ENCODE assay signal across 8 mouse cellular contexts in the genomic region with DNA sequence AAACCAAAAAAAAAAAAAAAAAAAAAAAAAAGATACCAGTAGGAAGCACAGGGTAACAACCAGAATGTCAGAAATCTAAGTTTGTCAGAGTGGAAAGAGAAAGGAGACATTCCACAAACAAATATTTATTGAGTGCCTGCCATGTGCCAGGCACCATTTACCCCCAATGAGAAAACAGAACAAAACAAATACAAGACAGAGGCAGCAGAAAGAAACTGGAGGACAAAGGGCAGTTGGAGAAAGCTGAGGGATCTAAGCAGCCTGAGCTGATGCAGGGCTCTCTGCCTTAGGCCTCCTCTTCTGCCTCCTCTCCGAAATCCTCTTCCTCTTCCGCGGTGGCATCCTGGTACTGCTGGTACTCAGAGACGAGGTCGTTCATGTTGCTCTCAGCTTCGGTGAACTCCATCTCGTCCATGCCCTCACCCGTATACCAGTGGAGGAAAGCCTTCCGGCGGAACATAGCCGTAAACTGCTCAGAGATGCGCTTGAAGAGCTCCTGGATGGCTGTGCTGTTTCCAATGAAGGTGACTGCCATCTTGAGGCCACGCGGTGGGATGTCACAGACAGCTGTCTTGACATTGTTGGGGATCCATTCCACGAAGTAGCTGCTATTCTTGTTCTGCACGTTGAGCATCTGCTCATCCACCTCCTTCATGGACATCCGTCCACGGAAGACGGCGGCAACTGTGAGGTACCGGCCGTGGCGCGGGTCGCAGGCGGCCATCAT. TPM values are rescaled to one million over a fixed set of nuclear protein-coding genes. Genes with fewer than 3 reads are reported as not detected.
A peak's percentile ranks its signal among the peaks of the same experiment; 100 is the strongest.
DNase-seq lines count a peak whose midpoint lies in the region; ATAC-seq and TF ChIP-seq lines count a peak whose summit lies in the region.

No protein-coding gene starts in this region.

- H3K9ac ChIP-seq in kidney, postnatal 0 days (ENCODE audit: low read depth, low read length): 0 out of 2 replicates have a peak overlapping the region, but pooled peaks have one; percentile 1
- H3K9ac ChIP-seq in limb, embryonic 11.5 days (ENCODE audit: low read length): no peak overlapping the region; the same call in 1 of the 2 replicates
- peak overlapping the region; percentile 16; the same call in 1 of the 2 replicates for H3K9ac ChIP-seq in stomach, embryonic 15.5 days

- H3K27me3 ChIP-seq in kidney, postnatal 0 days (ENCODE audit: insufficient read depth, low read length): no peaks in the 10 kb centered on the region
- H3K27me3 ChIP-seq in forebrain, embryonic 10.5 days (ENCODE audit: poor library complexity, severe bottlenecking): no peaks in the 10 kb centered on the region
- no peaks in the 10 kb centered on the region for H3K27me3 ChIP-seq in limb, embryonic 11.5 days (ENCODE audit: control insufficient read depth, insufficient read depth, low read length)
- no peaks in the 10 kb centered on the region for H3K27me3 ChIP-seq in stomach, embryonic 15.5 days (replicated peaks)

- peak overlapping the region; percentile 83 for H3K4me2 ChIP-seq in kidney, postnatal 0 days (ENCODE audit: low read length)
- peak overlapping the region; percentile 73 for H3K4me2 ChIP-seq in limb, embryonic 11.5 days (ENCODE audit: low read depth, severe bottlenecking)
- peak overlapping the region; percentile 81 for H3K4me2 ChIP-seq in stomach, embryonic 15.5 days

- no peak for ATAC-seq in kidney, postnatal 0 days (replicated peaks; ENCODE audit: low FRiP score, low read depth)
- no peak for ATAC-seq in limb, embryonic 11.5 days (ENCODE audit: insufficient number of reproducible peaks, low FRiP score, low TSS enrichment, low read depth)
- ATAC-seq in stomach, embryonic 15.5 days (ENCODE audit: insufficient read depth, low FRiP score, low read depth): no peak
- no peak for ATAC-seq in activated CD4-positive, CD25-positive, alpha-beta regulatory T cell, adult 4 months

- WGBS in kidney, postnatal 0 days: 57% methylated on average over 26 of the region's 26 CpGs
- WGBS in forebrain, embryonic 10.5 days: 84% methylated on average over 26 of the region's 26 CpGs
- WGBS in limb, embryonic 11.5 days: 76% methylated on average over 26 of the region's 26 CpGs
- 73% methylated on average over 26 of the region's 26 CpGs for WGBS in stomach, embryonic 15.5 days

- H3K36me3 ChIP-seq in kidney, postnatal 0 days (ENCODE audit: insufficient read depth, low read length): peaks cover 31% of the 10 kb centered on the region
- H3K36me3 ChIP-seq in forebrain, embryonic 10.5 days (replicated peaks): peaks cover 71% of the 10 kb centered on the region
- peaks cover 29% of the 10 kb centered on the region for H3K36me3 ChIP-seq in limb, embryonic 11.5 days (ENCODE audit: control insufficient read depth, insufficient read depth, low read length)
- peaks cover 32% of the 10 kb centered on the region for H3K36me3 ChIP-seq in stomach, embryonic 15.5 days

- no peak overlapping the region for H3K27ac ChIP-seq in kidney, postnatal 0 days
- no peak overlapping the region for H3K27ac ChIP-seq in forebrain, embryonic 10.5 days
- H3K27ac ChIP-seq in limb, embryonic 11.5 days (replicated peaks; ENCODE audit: low read depth, low read length): no peak overlapping the region
- no peak overlapping the region; the same call in 1 of the 2 replicates for H3K27ac ChIP-seq in stomach, embryonic 15.5 days

- peak; percentile 29; the same call in 1 of the 2 replicates for TF ChIP-seq CTCF in kidney, postnatal 0 days (IDR thresholded peaks at IDR 0.05; ENCODE audit: low read depth)

- H3K9me3 ChIP-seq in kidney, postnatal 0 days (replicated peaks; ENCODE audit: low read length): no peaks in the 10 kb centered on the region
- no peaks in the 10 kb centered on the region for H3K9me3 ChIP-seq in forebrain, embryonic 10.5 days
- H3K9me3 ChIP-seq in limb, embryonic 11.5 days (ENCODE audit: control insufficient read depth, low read length): no peaks in the 10 kb centered on the region
- H3K9me3 ChIP-seq in stomach, embryonic 15.5 days: no peaks in the 10 kb centered on the region

- 0 out of 2 replicates have a peak overlapping the region, but pooled peaks have one; percentile 76 for H3K4me3 ChIP-seq in kidney, postnatal 0 days (replicated peaks; ENCODE audit: low read depth, low read length)
- H3K4me3 ChIP-seq in forebrain, embryonic 10.5 days: peak overlapping the region; percentile 90
- peak overlapping the region; percentile 60 for H3K4me3 ChIP-seq in limb, embryonic 11.5 days (ENCODE audit: low read depth, low read length)
- peak overlapping the region; percentile 67 for H3K4me3 ChIP-seq in stomach, embryonic 15.5 days (replicated peaks)

- H3K4me1 ChIP-seq in kidney, postnatal 0 days (replicated peaks; ENCODE audit: insufficient read depth, low read length): peaks cover 13% of the 10 kb centered on the region
- H3K4me1 ChIP-seq in forebrain, embryonic 10.5 days: peaks cover 51% of the 10 kb centered on the region
- H3K4me1 ChIP-seq in limb, embryonic 11.5 days (ENCODE audit: control insufficient read depth, insufficient read depth, low read length): peaks cover 21% of the 10 kb centered on the region
- H3K4me1 ChIP-seq in stomach, embryonic 15.5 days: peaks cover 36% of the 10 kb centered on the region

- DNase-seq in kidney, postnatal 0 days (ENCODE audit: low spot score): no peak
- no peak for DNase-seq in kidney, adult 11 months
- peak; percentile 34 for DNase-seq in NIH3T3 (ENCODE audit: low read depth)
- DNase-seq in forebrain, embryonic 10.5 days (ENCODE audit: extremely low spot score, low spot score): no peak
- no peak for DNase-seq in limb, embryonic 11.5 days (ENCODE audit: low spot score)
- DNase-seq in cerebellum, postnatal 4 days (ENCODE audit: low spot score in 2 of 2): no peak

RNA-seq across cellular contexts. Expression of a gene that starts 3.2 kb away (rescaled TPM):
- polyA plus RNA-seq in kidney, postnatal 0 days (2015; fragmentation: Nextera tagmentation; extraction: Ambion mirVana): 503 and 575 TPM in 2 replicates
- 1,607 and 1,608 TPM in 2 replicates for polyA plus RNA-seq in forebrain, embryonic 10.5 days (2016; fragmentation: Nextera tagmentation; extraction: Ambion mirVana)
- 1,416 and 1,443 TPM in 2 replicates for polyA plus RNA-seq in limb, embryonic 11.5 days (2014; fragmentation: Nextera tagmentation; extraction: Ambion mirVana)
- 762 and 772 TPM in 2 replicates for polyA plus RNA-seq in stomach, embryonic 15.5 days (2015; fragmentation: Nextera tagmentation; extraction: Ambion mirVana)
- 100 to 1,000 TPM; 410 to 652 TPM for polyA plus RNA-seq in activated CD4-positive, CD25-positive, alpha-beta regulatory T cell, adult 4 months (2017; shearing (Covaris generic))

RNA-seq across cellular contexts. Expression of a gene that starts 6.5 kb away (rescaled TPM):
- 5.4 and 5.6 TPM in 2 replicates for polyA plus RNA-seq in kidney, postnatal 0 days (2015; fragmentation: Nextera tagmentation; extraction: Ambion mirVana)
- 26.9 and 29.3 TPM in 2 replicates for polyA plus RNA-seq in forebrain, embryonic 10.5 days (2016; fragmentation: Nextera tagmentation; extraction: Ambion mirVana)
- 20.7 and 23.5 TPM in 2 replicates for polyA plus RNA-seq in limb, embryonic 11.5 days (2014; fragmentation: Nextera tagmentation; extraction: Ambion mirVana)
- polyA plus RNA-seq in stomach, embryonic 15.5 days (2015; fragmentation: Nextera tagmentation; extraction: Ambion mirVana): 15.2 and 19.7 TPM in 2 replicates
- polyA plus RNA-seq in activated CD4-positive, CD25-positive, alpha-beta regulatory T cell, adult 4 months (2017; shearing (Covaris generic)): 1 to 10 TPM; 4.1 to 6.4 TPM

RNA-seq across cellular contexts. Expression of a gene that starts 11.8 kb away (rescaled TPM):
- 52.2 and 54.5 TPM in 2 replicates for polyA plus RNA-seq in kidney, postnatal 0 days (2015; fragmentation: Nextera tagmentation; extraction: Ambion mirVana)
- polyA plus RNA-seq in forebrain, embryonic 10.5 days (2016; fragmentation: Nextera tagmentation; extraction: Ambion mirVana): 49.7 and 51.6 TPM in 2 replicates
- 47.1 and 47.8 TPM in 2 replicates for polyA plus RNA-seq in limb, embryonic 11.5 days (2014; fragmentation: Nextera tagmentation; extraction: Ambion mirVana)
- polyA plus RNA-seq in stomach, embryonic 15.5 days (2015; fragmentation: Nextera tagmentation; extraction: Ambion mirVana): 45.3 and 46.0 TPM in 2 replicates
- polyA plus RNA-seq in activated CD4-positive, CD25-positive, alpha-beta regulatory T cell, adult 4 months (2017; shearing (Covaris generic)): 10 to 100 TPM; 19.9 to 22.9 TPM

RNA-seq across cellular contexts. Expression of a gene that starts 13.4 kb away (rescaled TPM):
- 83.6 and 93.1 TPM in 2 replicates for polyA plus RNA-seq in kidney, postnatal 0 days (2015; fragmentation: Nextera tagmentation; extraction: Ambion mirVana)
- 4.6 and 5.3 TPM in 2 replicates for polyA plus RNA-seq in forebrain, embryonic 10.5 days (2016; fragmentation: Nextera tagmentation; extraction: Ambion mirVana)
- 2.7 and 3.1 TPM in 2 replicates for polyA plus RNA-seq in limb, embryonic 11.5 days (2014; fragmentation: Nextera tagmentation; extraction: Ambion mirVana)
- polyA plus RNA-seq in stomach, embryonic 15.5 days (2015; fragmentation: Nextera tagmentation; extraction: Ambion mirVana): 14.5 and 16.7 TPM in 2 replicates
- under 1 TPM; 0.60 TPM for polyA plus RNA-seq in activated CD4-positive, CD25-positive, alpha-beta regulatory T cell, adult 4 months (2017; shearing (Covaris generic))

RNA-seq across cellular contexts. Expression of a gene that starts 26.3 kb away (rescaled TPM):
- polyA plus RNA-seq in kidney, postnatal 0 days (2015; fragmentation: Nextera tagmentation; extraction: Ambion mirVana): 36.9 and 44.6 TPM in 2 replicates
- polyA plus RNA-seq in forebrain, embryonic 10.5 days (2016; fragmentation: Nextera tagmentation; extraction: Ambion mirVana): 81.9 and 84.0 TPM in 2 replicates
- polyA plus RNA-seq in limb, embryonic 11.5 days (2014; fragmentation: Nextera tagmentation; extraction: Ambion mirVana): 55.6 and 56.4 TPM in 2 replicates
- 54.0 and 54.7 TPM in 2 replicates for polyA plus RNA-seq in stomach, embryonic 15.5 days (2015; fragmentation: Nextera tagmentation; extraction: Ambion mirVana)
- polyA plus RNA-seq in activated CD4-positive, CD25-positive, alpha-beta regulatory T cell, adult 4 months (2017; shearing (Covaris generic)): 10 to 100 TPM; 38.4 to 44.7 TPM
